Mouse (Mus musculus): ENCODE data around the gene Slc29a3. TPM values are rescaled to one million over a fixed set of nuclear protein-coding genes. Genes with fewer than 3 reads are reported as not detected.

The Slc29a3 gene
- total RNA-seq (2014; fragmentation: Nextera tagmentation) (5.7 and 7.4 TPM in 2 replicates), total RNA-seq (2017) (1.3 and 1.6 TPM in 2 replicates), polyA plus RNA-seq (2012) (0.43 and 1.7 TPM in 2 replicates)

GRCm38 (mm10) chr10:60752040-60753020 is at the start of gene Slc29a3:
Slc29a3 (minus strand) TSS chr10:60752794.
- Histone ChIP-seq H3K36me3 (replicated peaks) (peaks cover 28% of the 10 kb centered on the region), H3K4me1 (ENCODE audit: insufficient read depth, low read depth, low read length) (peaks cover 2% of the 10 kb centered on the region), H3K4me3 (ENCODE audit: low read depth, low read length) (peak within 1 kb of the TSS; percentile 75), H3K9me3 (replicated peaks) (no peaks in the 10 kb centered on the region), H3K27me3 (ENCODE audit: insufficient read depth, low read length) (no peaks in the 10 kb centered on the region)
- TF ChIP-seq POLR2AphosphoS5 (IDR thresholded peaks at IDR 0.05; ENCODE audit: insufficient replicate concordance, low read depth, low read length) = no peak
- TF ChIP-seq CTCF (IDR thresholded peaks at IDR 0.05; ENCODE audit: low read depth, low read length) = no peak
- TF ChIP-seq GATA1 (IDR thresholded peaks at IDR 0.05; ENCODE audit: borderline replicate concordance, low read length) = no peak
- TF ChIP-seq GATA2 (IDR thresholded peaks at IDR 0.05; ENCODE audit: borderline replicate concordance, low read depth, low read length) = no peak
- TF ChIP-seq TAL1 (conservative IDR thresholded peaks at IDR 0.05; ENCODE audit: low read depth, low read length) = no peak
- ATAC-seq (ENCODE audit: extremely low read depth, insufficient number of reproducible peaks, low FRiP score, poor library complexity, severe bottlenecking) (peak; percentile 93), DNase-seq (ENCODE audit: low spot score) (peak; percentile 75)

- TF ChIP-seq GATA1 (IDR thresholded peaks at IDR 0.05; ENCODE audit: borderline replicate concordance, low read length) (no peak), TAL1 (conservative IDR thresholded peaks at IDR 0.05; ENCODE audit: low read depth, low read length) (no peak), GATA2 (IDR thresholded peaks at IDR 0.05; ENCODE audit: borderline replicate concordance, low read depth, low read length) (no peak), CTCF (IDR thresholded peaks at IDR 0.05; ENCODE audit: low read depth, low read length) (no peak), POLR2AphosphoS5 (IDR thresholded peaks at IDR 0.05; ENCODE audit: insufficient replicate concordance, low read depth, low read length) (no peak)
- Histone ChIP-seq H3K4me3 (ENCODE audit: low read depth, low read length) (no peak overlapping the region), H3K36me3 (replicated peaks) (no peaks in the 10 kb centered on the region), H3K27me3 (ENCODE audit: insufficient read depth, low read length) (no peaks in the 10 kb centered on the region), H3K4me1 (ENCODE audit: insufficient read depth, low read depth, low read length) (no peaks in the 10 kb centered on the region), H3K9me3 (replicated peaks) (peaks cover 67% of the 10 kb centered on the region)
- DNase-seq (ENCODE audit: low spot score) = no peak
- ATAC-seq (ENCODE audit: extremely low read depth, insufficient number of reproducible peaks, low FRiP score, poor library complexity, severe bottlenecking) = no peak
These were observed 49.4 kb upstream of the Slc29a3 start for GRCm38 (mm10) chr10:60801898-60802412.

GRCm38 (mm10) chr10:60801168-60801897 is 48.7 kb upstream of the Slc29a3 start:
- no peaks in the 10 kb centered on the region for H3K27me3 ChIP-seq (ENCODE audit: insufficient read depth, low read length)
- DNase-seq (ENCODE audit: low spot score) = no peak

GRCm38 (mm10) chr10:60800295-60801167 is 47.9 kb upstream of the Slc29a3 start:
- Histone ChIP-seq H3K27me3 (ENCODE audit: insufficient read depth, low read length) (no peaks in the 10 kb centered on the region), H3K4me3 (ENCODE audit: low read depth, low read length) (no peak overlapping the region), H3K36me3 (replicated peaks) (no peaks in the 10 kb centered on the region), H3K4me1 (ENCODE audit: insufficient read depth, low read depth, low read length) (no peaks in the 10 kb centered on the region), H3K9me3 (replicated peaks) (peaks cover 67% of the 10 kb centered on the region)
- DNase-seq (ENCODE audit: low spot score) = no peak
- ATAC-seq (ENCODE audit: extremely low read depth, insufficient number of reproducible peaks, low FRiP score, poor library complexity, severe bottlenecking) = no peak
- TF ChIP-seq GATA2 (IDR thresholded peaks at IDR 0.05; ENCODE audit: borderline replicate concordance, low read depth, low read length) (no peak), POLR2AphosphoS5 (IDR thresholded peaks at IDR 0.05; ENCODE audit: insufficient replicate concordance, low read depth, low read length) (no peak), GATA1 (IDR thresholded peaks at IDR 0.05; ENCODE audit: borderline replicate concordance, low read length) (no peak), TAL1 (conservative IDR thresholded peaks at IDR 0.05; ENCODE audit: low read depth, low read length) (no peak), CTCF (IDR thresholded peaks at IDR 0.05; ENCODE audit: low read depth, low read length) (no peak)

More at GRCm38 (mm10) chr10:60801168-60801897, 48.7 kb upstream of the Slc29a3 start:
- Histone ChIP-seq H3K36me3 (replicated peaks) (no peaks in the 10 kb centered on the region), H3K4me1 (ENCODE audit: insufficient read depth, low read depth, low read length) (no peaks in the 10 kb centered on the region), H3K9me3 (replicated peaks) (peaks cover 67% of the 10 kb centered on the region), H3K4me3 (ENCODE audit: low read depth, low read length) (no peak overlapping the region)
- no peak for TF ChIP-seq GATA2 (IDR thresholded peaks at IDR 0.05; ENCODE audit: borderline replicate concordance, low read depth, low read length)
- no peak for TF ChIP-seq TAL1 (conservative IDR thresholded peaks at IDR 0.05; ENCODE audit: low read depth, low read length)
- no peak for TF ChIP-seq GATA1 (IDR thresholded peaks at IDR 0.05; ENCODE audit: borderline replicate concordance, low read length)
- no peak for TF ChIP-seq CTCF (IDR thresholded peaks at IDR 0.05; ENCODE audit: low read depth, low read length)
- TF ChIP-seq POLR2AphosphoS5 (IDR thresholded peaks at IDR 0.05; ENCODE audit: insufficient replicate concordance, low read depth, low read length) = no peak
- no peak for ATAC-seq (ENCODE audit: extremely low read depth, insufficient number of reproducible peaks, low FRiP score, poor library complexity, severe bottlenecking)

GRCm38 (mm10) chr10:60797682-60798422 is 45.3 kb upstream of the Slc29a3 start:
- Histone ChIP-seq H3K4me3 (ENCODE audit: low read depth, low read length) (no peak overlapping the region), H3K27me3 (ENCODE audit: insufficient read depth, low read length) (no peaks in the 10 kb centered on the region), H3K9me3 (replicated peaks) (peaks cover 69% of the 10 kb centered on the region), H3K4me1 (ENCODE audit: insufficient read depth, low read depth, low read length) (no peaks in the 10 kb centered on the region), H3K36me3 (replicated peaks) (no peaks in the 10 kb centered on the region)
- no peak for DNase-seq (ENCODE audit: low spot score)
- ATAC-seq (ENCODE audit: extremely low read depth, insufficient number of reproducible peaks, low FRiP score, poor library complexity, severe bottlenecking) = no peak
- no peak for TF ChIP-seq GATA1 (IDR thresholded peaks at IDR 0.05; ENCODE audit: borderline replicate concordance, low read length)
- TF ChIP-seq GATA2 (IDR thresholded peaks at IDR 0.05; ENCODE audit: borderline replicate concordance, low read depth, low read length) = no peak
- no peak for TF ChIP-seq CTCF (IDR thresholded peaks at IDR 0.05; ENCODE audit: low read depth, low read length)
- no peak for TF ChIP-seq POLR2AphosphoS5 (IDR thresholded peaks at IDR 0.05; ENCODE audit: insufficient replicate concordance, low read depth, low read length)
- TF ChIP-seq TAL1 (conservative IDR thresholded peaks at IDR 0.05; ENCODE audit: low read depth, low read length) = no peak

Data from G1E (cell line).